Mouse (Mus musculus) cerebellum, adult 2 months (tissue): ENCODE data around the gene Tbc1d12. TPM values are rescaled to one million over a fixed set of nuclear protein-coding genes. Genes with fewer than 3 reads are reported as not detected.

ENCODE experiments used
- DNase-seq, 2 experiments: peaks; one replicate each; pipeline ENCODE4 v3.0.0; 2021
- H3K27ac ChIP-seq: fragments of 200-500 bp; 2 replicates; pipeline ENCODE4 v1.5.1; 2012; ENCODE audit warnings: low read length, control low read depth, inconsistent platforms; ENCODE audit not compliant: insufficient read depth
- H3K27me3 ChIP-seq: fragments of 200-500 bp; 2 replicates; pipeline ENCODE4 v1.6.1; 2012; ENCODE audit warnings: inconsistent platforms, mild to moderate bottlenecking, low read length, moderate library complexity; ENCODE audit not compliant: control insufficient read depth, insufficient read depth
- H3K4me1 ChIP-seq: fragments of 200-500 bp; 2 replicates; pipeline ENCODE4 v1.6.1; 2011; ENCODE audit warnings: low read length; ENCODE audit not compliant: control insufficient read depth, insufficient read depth
- H3K4me3 ChIP-seq: fragments of 200-500 bp; replicated peaks from 2 replicates; pipeline ENCODE3; 2011; ENCODE audit warnings: mild to moderate bottlenecking, low read depth, low read length, control low read depth; ENCODE audit not compliant: insufficient read depth
- CTCF ChIP-seq: fragments of 200-500 bp; IDR thresholded peaks from 2 replicates; pipeline ENCODE4 v1.5.1; 2011; ENCODE audit warnings: low read depth, mild to moderate bottlenecking, control low read depth, low read length, moderate library complexity, borderline replicate concordance; ENCODE audit not compliant: insufficient read depth
- POLR2A ChIP-seq: fragments of 200-500 bp; IDR thresholded peaks from 2 replicates; pipeline ENCODE4 v1.6.1; 2011; ENCODE audit warnings: low read length, control low read depth, borderline replicate concordance; ENCODE audit not compliant: insufficient read depth
- WGBS: fragments of 180-500 bp; shearing (Covaris S2); methylation state at CpG from one replicate; pipeline ENCODE4 v1.1.7; 2018; 5-methylcytosine and 5-hydroxymethylcytosine counted together
- polyA plus RNA-seq: library from polyadenylated mRNA; depleted of rRNA; stranded (reverse); fragments of >200 nt; gene quantifications from 2 replicates; pipeline ENCODE4 v1.2.3, GENCODE M21; 2012; rRNA removed

Tbc1d12 gene
- polyA plus RNA-seq, result 9.2 and 9.8 TPM in 2 replicates

DNA sequence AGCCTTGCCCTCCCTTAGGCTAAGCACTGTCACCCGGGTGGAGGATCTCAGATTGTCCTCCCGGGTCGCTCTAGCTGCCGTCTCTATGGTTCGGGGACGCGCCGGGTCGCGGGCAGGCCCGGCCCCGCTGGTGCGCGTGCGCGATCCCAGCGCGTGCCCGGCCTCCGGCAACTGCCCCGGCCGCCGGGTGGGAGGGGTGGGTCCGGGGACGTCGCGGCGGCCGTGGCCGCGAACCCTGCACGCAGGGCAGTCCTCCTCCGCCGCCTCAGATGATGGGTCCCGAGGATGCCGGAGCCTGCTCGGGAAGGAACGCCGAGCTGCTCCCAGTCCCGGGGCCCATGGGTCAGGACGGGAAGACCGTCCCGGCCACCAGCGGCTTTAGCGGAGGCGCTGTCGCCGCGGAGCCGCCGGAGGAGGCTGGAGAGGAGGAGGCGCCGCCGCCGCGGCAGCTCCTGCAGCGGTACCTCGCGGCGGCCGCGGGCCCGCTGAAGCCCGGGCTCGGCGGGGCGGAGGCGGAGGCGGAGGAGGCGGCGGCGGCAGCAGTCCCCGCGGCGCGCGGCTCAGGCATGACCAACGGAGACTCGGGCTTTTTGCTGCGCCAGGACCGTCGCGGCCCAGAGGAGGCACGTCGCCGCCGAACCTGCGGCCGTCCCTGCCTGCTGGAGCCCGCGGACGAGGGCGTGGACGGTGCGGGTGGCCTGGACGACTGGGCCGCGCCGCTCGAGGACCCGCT lies at the start of gene Tbc1d12:
Gene Tbc1d12, plus strand, starts transcription at position 142 of the 733 bp plus-strand sequence.
- peak; percentile 94 for DNase-seq
- WGBS, result under 1% methylated on average over 95 of the region's 101 CpGs
- Histone ChIP-seq H3K27ac (peak within 1 kb of the TSS; percentile 83), H3K4me3 (peak within 1 kb of the TSS; percentile 67), H3K27me3 (no peaks in the 10 kb centered on the region), H3K4me1 (peaks cover under 1% of the 10 kb centered on the region; the same call in 1 of the 2 replicates)
- no peak for TF ChIP-seq CTCF
- TF ChIP-seq POLR2A, result peak; percentile 47; the same call in 1 of the 2 replicates

GRCm38 (mm10) chr19:38787756-38788155 lies 48.6 kb upstream of the Tbc1d12 start:
- DNase-seq, result no peak
- H3K27ac ChIP-seq, result no peak overlapping the region

DNA sequence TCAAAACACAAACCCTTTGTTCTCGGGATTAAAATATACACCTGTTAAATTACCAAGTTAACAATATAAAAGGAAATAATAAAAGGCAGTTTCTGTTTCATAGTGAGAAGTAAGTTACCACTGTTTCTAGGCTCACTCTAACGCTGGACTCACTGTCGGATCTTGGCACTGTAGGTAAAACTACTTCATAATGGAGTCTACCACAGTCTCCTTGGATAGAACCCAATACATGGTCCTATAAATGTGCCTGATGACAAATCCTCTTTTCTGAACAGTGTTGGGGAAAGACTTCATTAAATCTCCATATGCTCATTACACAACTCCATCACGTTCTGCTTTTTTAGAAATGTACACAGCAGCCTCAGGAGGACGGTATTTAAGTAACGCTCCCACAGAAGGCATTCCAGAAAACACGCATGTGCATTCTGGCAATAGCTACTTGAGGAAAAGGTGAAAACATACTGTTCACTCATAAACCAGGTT lies 42.8 kb upstream of the Tbc1d12 start:
- 89% methylated on average over 7 of the region's 7 CpGs for WGBS
- Histone ChIP-seq H3K4me1 (no peaks in the 10 kb centered on the region), H3K4me3 (no peak overlapping the region), H3K27me3 (no peaks in the 10 kb centered on the region), H3K27ac (no peak overlapping the region)
- TF ChIP-seq POLR2A, result no peak
- TF ChIP-seq CTCF, result no peak
- DNase-seq, result no peak

More at GRCm38 (mm10) chr19:38787756-38788155, 48.6 kb upstream of the Tbc1d12 start:
- TF ChIP-seq CTCF (no peak), POLR2A (no peak)
- Histone ChIP-seq H3K4me1 (no peaks in the 10 kb centered on the region), H3K4me3 (no peak overlapping the region), H3K27me3 (no peaks in the 10 kb centered on the region)
- WGBS, result 86% methylated on average over 6 of the region's 6 CpGs

- WGBS, result 84% methylated on average over 5 of the region's 5 CpGs
- Histone ChIP-seq H3K4me1 (no peaks in the 10 kb centered on the region), H3K27me3 (no peaks in the 10 kb centered on the region), H3K27ac (no peak overlapping the region), H3K4me3 (no peak overlapping the region)
- DNase-seq, result no peak
- no peak for TF ChIP-seq CTCF
- no peak for TF ChIP-seq POLR2A
Measured at GRCm38 (mm10) chr19:38796546-38796945, 39.8 kb upstream of the Tbc1d12 start.

- TF ChIP-seq POLR2A (no peak), CTCF (no peak)
- H3K4me1 ChIP-seq, result no peaks in the 10 kb centered on the region
- 94% methylated on average over 1 of the region's 1 CpGs for WGBS
- no peak for DNase-seq
- no peak overlapping the region for H3K27ac ChIP-seq
- no peak overlapping the region for H3K4me3 ChIP-seq
- no peaks in the 10 kb centered on the region for H3K27me3 ChIP-seq
Measured at GRCm38 (mm10) chr19:38798291-38798690, 38.1 kb upstream of the Tbc1d12 start.

- Histone ChIP-seq H3K4me1 (no peaks in the 10 kb centered on the region), H3K27me3 (no peaks in the 10 kb centered on the region), H3K4me3 (no peak overlapping the region), H3K27ac (no peak overlapping the region)
- DNase-seq, result peak in 1 of 2 experiments; percentile 15
- 63% methylated on average over 6 of the region's 6 CpGs for WGBS
- TF ChIP-seq CTCF, result no peak
- no peak for TF ChIP-seq POLR2A
Measured at GRCm38 (mm10) chr19:38798801-38799200, 37.6 kb upstream of the Tbc1d12 start.

DNA sequence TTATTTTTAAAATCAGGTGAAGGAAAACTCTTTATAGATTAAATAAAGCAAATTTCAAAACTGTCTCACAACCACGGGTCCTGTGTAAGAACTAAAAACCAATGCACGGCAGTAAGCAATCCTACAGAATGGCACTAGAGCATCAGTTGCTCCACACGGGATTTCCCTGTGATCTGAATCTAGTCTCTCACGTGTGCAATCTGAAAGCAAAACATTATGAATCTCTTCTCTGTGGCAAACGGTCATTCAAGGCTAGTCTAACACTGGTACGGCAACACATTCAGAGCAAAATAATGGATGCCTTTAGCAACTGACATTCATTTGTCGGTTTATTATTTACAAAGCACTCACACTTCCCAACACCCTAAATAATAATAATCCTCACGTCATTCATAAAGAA lies 18.2 kb upstream of the Tbc1d12 start:
- no peak for DNase-seq
- Histone ChIP-seq H3K27me3 (no peaks in the 10 kb centered on the region), H3K4me1 (no peaks in the 10 kb centered on the region; the same call in 1 of the 2 replicates), H3K4me3 (no peak overlapping the region), H3K27ac (no peak overlapping the region)
- 30% methylated on average over 8 of the region's 8 CpGs for WGBS
- TF ChIP-seq CTCF (no peak), POLR2A (no peak)

- Histone ChIP-seq H3K4me1 (no peaks in the 10 kb centered on the region; the same call in 1 of the 2 replicates), H3K27ac (peak within 1 kb of the TSS; percentile 82), H3K4me3 (peak within 1 kb of the TSS; percentile 94), H3K27me3 (no peaks in the 10 kb centered on the region)
- TF ChIP-seq CTCF (peak; percentile 80), POLR2A (peak; percentile 72; the same call in 1 of the 2 replicates)
- DNase-seq, result peak; percentile 89 to 95
- WGBS, result under 1% methylated on average over 38 of the region's 38 CpGs
Measured at GRCm38 (mm10) chr19:38818766-38819426, 17.5 kb upstream of the Tbc1d12 start, which contains the start of gene Noc3l. Noc3l (minus strand) TSS chr19:38819237.
